Mouse (Mus musculus) right cerebral cortex, postnatal 4 days (tissue): ENCODE data around the gene Sbk2.
"Not testable (repeated sequence)": the region's sequence is repeated elsewhere in the genome, so short reads cannot be mapped to it uniquely, and the experiment has no call there.

ENCODE experiments used
- DNase-seq: peaks from one replicate; pipeline ENCODE4 v3.0.0-alpha.2; 2022

The Sbk2 gene

DNA sequence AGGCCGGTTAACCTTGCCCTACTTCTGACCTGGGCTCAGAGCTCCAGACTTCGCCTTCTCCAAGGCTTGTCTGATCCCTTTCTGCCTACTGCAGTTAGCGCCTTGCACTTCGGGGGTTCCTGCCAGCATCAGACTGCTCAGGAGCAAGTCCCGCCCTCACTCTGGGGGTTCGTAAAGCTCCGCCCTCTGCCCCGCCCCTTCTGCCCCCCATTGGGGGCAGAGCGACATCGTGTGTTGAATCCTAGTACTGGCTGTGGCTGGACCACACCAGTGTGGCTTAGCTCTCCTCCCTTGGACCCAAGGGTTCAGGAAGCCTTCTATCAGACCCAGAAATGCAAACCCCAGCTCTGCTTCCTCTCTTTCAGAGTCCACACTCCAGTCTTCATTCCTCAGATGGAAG lies at the start of gene Sbk2:
Gene Sbk2, minus strand, starts transcription at position 135 of the 400 bp plus-strand sequence.
- DNase-seq = peak; percentile 79

DNA sequence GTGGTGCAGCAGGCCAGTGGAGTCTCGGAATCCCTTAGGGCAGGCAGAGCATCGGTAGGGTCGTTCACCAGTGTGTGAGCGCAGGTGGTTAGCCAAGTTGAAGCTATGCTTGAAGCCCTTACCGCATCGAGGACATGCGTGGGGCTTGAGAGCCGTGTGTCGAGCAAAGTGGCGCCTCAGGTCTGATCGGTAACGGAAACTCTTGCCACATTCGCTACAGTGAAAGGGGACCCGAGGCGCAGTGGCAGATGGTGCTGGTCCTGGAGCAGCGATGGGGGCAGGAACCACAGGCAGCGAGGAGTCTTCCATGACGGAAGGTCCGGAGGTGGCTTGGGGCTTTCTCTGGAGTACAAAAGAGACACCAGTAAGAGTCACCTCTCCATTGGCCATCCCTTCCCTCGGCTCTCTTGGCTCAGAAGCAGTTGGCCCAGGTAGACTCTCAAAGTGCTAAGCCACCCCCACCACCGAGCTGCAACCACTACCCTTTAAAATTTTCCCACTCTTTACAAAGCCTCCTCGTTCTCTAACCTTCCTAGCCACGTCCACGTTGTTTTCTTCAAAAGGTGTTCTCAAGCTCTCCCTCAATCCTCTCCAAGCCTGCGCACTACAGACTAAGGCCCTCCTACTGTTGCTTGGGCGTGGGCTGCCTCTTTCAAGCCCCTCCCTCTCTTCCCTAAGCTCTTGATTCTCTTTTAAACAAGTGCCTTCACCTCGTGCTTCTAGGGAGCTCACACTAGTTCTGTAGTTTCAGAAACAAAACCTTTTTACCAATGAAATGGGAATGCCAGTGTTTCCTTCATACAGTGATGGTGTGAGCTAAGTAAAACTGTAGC lies 48.7 kb upstream of the Sbk2 start:
- no peak for DNase-seq

DNA sequence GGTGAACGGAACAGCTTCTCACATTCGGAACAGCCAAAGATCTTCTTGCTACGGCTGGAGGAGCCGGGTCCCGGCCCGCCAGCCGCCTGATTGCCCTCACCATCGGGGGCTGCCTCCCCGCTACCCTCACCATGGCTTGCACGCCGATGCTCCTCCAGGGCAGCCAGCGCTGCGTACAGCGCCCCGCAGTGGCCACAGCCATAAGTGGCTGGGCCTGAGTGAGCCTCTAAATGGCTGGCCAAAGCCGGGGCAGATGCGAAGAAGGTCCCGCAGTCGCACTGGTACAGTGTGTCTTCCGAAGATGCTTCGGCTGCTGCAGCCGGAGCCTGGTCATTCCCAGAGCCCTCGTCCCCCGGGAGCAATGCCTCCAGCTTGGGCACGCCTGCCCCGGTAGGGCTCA lies 44.0 kb upstream of the Sbk2 start:
- no peak for DNase-seq

DNA sequence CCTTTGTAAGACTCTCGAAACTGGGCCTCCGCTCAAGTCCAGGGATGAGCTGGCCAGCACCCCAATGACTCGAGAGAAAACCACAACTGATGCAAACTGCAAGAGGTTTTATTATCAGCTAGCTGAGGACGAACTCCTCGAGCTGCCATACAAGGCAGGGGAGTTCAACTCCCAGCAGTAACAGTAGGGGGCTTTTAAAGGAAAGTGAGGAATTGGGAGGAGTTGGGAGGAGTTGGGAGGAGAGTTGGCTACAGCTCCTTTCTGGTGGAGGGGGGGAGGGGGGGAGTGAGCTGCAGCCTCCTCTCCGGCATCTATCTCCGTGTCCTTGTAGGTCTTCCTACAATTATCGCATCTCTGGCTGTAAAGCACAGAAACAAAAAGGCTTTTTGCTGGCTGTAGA lies 38.7 kb upstream of the Sbk2 start:
- not testable (repeated sequence) for DNase-seq

DNA sequence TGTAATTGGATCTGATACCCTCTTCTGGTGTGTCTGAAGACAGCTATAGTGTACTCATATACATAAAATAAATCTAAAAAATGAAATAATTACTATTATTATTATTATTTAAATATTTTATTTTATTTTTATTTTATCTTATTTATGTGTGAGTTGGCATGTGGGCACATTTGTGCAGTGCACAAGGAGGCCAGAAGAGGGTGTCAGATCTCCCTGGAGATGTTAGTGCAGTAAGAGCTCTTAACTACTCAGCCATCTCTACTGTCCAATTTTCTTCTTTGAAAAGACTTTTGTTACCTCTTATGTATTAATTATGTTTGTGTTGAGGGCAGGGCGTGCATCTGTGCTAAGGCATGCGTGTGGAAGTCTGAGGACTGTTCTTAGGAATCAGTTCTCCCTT lies 35.7 kb upstream of the Sbk2 start:
- no peak for DNase-seq

DNA sequence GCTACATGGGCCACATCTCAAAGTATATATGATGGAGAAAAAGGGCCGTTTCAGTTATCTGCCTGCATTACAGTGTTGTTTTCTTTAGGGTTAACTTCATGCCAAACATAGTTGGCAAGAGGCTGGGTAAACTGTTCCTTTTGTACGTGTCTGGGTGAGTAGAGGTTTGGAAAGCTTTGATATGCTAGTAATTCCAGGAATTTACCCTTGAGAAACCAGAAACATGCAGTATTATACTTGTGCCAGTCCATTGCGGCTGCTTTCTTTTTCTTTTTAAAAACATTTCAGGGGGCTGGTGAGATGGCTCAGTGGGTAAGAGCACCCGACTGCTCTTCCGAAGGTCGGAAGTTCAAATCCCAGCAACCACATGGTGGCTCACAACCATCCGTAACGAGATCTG lies 32.7 kb upstream of the Sbk2 start:
- DNase-seq = no peak

DNA sequence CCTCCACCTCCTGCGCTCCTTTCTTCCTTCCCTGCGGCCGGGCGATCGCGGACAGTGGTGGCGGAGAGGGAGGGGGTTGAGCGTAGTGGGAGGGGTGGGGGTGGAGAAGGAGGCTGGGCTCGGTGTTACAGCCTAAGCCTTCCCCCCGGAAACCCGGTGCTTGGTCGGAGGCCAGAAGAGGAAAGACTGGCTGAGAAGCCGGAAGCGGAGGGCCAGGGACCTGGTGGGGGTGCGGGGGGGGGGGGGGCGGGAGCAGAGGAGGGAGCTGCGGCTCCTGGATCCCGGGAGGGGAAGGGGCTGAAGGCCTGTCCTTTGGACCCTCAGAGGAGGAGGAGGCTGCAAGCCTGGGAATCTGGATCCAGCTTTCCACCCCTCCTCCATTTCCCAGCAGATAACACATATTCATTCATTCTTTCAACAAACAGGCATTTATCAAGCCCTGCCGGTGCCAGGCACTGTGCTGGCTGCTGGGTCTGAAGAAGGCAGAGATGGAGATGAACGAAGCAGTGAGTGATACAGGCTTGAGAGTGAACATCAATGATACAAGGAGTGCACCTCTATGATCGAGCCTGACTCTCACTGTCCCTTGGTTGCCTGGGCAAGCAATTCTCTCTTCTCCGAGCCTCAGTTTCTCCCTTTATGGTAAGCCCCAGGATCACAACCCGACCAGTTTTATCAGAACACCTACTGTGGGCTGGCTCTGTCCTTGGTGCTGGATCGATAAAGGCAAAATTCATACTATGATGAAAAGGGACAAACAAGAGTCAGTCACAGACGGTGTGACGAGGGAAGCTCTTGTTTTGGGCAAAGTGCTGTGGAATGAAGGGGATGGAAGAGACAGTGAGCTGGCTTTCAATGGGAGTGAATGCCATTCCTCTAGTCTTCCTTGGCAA lies 32.0 kb upstream of the Sbk2 start, which contains the start of gene Zfp579:
Gene Zfp579, minus strand, starts transcription at position 156 of the 893 bp plus-strand sequence.
- peak; percentile 98 for DNase-seq

DNA sequence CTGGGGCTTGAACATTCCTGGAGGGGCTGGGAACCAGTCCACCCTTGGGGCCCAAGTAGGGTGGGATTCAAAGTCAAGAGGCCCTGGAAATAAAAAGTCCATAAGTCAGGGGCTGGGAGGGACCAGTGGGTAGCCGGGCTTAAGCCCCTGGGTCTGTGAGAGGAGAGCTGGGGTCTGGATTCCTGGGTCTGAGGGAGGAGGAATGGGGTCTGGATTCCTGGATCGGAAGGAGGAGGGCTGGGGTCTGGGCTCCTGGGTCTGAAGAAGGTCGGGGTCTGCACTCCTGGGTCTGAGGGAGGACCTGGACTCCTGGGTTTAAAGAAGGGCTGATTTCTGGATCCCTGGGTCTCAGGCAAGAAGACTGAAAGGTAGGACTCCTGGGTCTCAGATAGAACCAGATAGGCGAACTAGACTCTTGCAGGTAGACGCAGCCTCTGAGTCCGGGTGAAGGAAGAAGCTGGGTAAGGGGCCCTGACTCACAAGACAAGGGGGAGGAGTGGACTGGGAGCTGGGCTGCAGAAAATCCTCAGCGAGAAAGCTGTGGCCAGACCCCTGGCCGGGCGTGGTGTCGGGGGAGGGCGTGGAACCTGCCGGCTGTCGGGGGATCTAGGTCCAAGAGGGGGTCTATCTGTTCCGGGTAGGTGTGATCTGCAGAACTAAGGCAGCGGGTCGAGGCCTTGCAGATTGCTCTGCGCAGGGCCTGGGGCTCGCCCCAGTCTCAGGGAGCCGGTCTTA lies 31.2 kb upstream of the Sbk2 start:
- no peak for DNase-seq

DNA sequence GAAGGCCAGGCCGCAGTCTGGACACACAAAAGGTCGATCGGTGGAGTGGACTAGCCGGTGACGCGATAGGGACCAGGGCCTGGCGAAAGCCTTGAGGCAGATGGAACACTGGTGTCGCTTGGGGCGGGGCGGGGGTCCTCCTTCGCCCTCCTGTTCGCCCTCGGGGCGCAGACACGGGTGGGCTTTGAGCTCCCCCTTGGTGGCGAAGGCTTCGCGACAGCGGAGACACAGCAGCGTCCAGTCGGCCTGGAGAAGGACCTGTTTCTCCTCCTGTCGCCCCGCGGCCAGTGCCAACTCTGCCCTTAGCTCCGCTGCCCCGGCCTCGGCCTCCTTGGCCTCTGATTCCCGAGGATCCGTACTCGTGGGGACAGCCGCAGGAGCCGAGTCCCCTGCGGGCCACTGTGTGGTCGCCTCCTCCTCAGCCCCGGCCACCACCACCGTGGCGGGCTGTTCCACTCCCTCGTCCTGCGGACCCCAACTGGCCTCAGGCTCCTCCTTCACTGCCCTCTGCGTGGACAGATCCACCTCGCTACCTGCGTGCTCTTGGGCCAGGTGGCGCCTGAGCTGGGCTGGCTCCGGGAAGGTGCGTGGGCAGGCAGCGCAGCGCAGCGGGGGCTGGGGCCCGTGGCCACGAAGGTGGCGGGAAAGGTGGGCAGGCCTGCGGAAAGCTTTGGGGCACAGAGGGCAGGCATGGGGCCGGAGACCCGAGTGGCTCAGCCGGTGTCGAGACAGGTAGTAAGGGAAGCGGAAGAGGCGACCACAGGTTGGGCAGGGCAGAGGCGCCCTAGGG lies 30.0 kb upstream of the Sbk2 start:
- DNase-seq = no peak

DNA sequence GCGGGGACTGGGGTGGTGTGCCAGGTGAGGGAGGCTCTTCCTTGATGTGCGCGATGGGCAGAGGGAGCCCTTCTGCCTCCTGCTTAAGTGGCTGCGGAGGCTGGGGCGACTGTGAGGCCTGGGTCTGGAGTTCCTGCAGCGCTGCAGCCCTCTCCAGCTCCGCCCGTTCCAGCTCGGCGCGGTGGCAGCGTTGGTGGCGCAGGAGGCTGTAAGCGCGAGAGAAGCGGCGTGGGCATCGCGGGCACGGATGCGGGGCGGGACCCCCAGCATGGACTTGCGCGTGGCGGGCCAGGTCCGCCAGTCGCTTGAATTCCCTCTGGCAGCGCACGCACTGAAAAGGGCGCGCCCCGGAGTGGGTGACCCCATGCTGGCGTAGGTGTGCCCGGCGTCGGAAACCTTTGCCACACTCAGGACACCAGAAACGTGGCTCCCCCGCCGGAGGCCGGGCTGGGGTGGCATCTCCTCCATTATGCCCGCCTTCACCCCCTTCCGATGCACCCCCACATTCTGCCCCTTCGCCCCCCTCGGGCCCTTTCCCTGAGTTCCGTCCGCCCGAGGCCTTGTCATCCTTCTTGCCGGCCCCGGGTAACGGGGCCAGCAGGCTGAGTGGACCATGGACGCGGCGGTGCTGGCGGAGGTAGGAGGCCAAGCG lies 29.3 kb upstream of the Sbk2 start:
- DNase-seq = no peak

DNA sequence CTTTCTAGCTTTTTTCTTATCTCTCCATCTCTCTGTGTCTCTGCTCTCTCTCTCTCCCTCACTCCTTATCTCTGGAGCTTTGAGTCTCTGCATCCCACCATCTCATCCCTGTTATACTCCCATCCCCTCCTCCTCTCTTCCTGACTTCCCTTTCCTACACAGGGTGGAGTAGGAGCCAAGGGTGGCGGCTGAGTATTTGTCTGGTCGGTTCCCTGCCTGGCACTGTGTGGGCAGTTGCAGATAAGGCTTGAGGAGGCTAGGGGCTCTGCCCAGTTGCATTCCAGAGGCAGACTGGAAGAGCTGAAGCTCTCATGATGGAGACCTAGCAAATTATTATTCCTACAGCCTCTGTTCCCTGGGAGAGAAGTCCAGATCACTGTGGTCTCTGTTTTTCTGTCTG lies 24.0 kb upstream of the Sbk2 start:
- no peak for DNase-seq

DNA sequence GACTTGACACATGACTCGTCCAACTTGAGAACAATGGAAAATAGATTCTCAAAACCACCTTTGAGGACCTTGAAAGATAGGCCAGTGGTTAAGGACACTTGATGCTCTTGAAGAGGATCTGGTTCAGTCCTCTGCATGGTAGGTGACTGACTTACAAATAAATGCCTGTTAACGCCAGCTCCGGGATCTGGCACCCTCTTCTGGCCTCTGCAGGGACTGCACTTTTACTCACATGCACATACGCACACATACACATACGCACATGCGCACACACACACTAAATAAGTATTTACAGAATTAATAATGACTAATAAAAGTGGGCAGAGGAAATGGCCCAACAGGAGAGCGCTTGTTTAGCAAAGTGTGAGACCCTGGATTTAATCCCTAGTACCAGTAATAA lies 12.6 kb upstream of the Sbk2 start:
- no peak for DNase-seq

DNA sequence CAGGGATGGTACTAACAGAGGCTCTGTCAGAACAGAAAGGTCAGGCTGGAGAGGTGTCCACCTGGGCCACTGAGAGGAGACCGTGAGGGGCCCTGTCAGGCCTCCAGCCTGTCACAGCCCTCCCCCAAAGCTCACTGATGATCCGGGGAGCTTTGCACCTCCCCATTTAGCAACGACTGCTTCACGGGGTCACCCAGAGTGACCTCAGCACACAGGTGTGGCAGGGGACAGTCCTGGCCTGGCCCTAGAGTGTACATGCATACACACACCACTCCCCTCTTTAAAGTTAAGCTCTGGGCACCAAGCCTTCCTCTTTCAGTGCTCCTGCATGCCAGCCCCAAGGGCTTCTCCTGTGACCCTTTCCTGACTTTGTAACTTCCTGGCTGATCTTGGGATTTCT lies 11.2 kb upstream of the Sbk2 start:
- DNase-seq = no peak

DNA sequence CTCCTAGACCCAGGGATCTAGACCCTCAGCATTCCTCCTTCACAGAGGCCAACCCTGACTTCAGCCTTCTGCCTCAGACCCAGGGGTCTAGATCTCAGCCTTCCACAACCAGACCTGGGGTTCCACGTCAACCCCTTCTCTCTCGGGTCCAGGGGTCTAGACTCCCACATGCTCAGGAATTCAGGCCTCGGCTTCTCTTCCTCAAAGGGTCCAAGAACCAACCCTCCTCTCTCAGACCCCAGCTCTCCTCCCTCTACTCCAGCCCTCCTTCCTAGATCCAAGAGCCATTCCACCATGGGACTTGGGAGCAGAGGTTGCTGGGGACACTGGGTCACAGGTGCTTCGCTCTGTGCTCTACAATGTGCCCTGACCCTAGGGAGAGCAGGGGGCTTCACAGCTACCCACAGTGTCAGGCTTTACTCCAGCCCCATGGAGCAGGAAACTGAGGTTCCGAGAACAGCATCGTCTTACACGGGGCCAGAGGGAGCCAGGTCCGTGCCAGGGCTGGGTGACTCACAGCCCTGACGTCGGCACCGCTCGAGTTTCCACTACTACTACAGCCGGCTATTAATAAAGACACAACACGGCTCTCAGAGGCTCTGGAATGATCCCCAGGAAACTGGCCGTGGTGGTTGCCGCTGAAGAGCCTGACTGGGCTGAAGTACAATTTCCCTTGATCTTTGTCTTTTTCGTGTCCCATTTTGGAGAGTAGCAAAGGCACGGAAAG lies 8.3 kb upstream of the Sbk2 start:
- DNase-seq = no peak

DNA sequence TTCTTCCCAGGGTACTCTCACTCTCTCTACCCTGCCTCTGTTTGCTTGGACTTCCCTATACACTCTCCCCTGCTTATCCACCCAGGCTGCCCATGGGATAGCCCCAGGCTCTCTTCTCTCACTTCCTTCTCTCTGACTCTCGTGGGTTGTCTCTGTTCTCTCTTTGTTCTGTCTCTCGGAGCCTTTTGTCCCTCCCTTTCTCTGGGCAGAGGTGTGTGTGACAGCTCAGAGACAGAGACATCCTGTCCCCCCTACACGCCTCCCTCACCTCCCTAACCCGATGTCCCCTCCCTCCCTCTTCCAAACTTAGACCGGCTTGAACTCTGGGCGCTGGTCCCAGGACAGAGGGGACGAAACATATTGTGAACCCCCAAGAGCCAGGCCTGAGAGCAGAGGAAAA lies 7.5 kb upstream of the Sbk2 start:
- no peak for DNase-seq

DNA sequence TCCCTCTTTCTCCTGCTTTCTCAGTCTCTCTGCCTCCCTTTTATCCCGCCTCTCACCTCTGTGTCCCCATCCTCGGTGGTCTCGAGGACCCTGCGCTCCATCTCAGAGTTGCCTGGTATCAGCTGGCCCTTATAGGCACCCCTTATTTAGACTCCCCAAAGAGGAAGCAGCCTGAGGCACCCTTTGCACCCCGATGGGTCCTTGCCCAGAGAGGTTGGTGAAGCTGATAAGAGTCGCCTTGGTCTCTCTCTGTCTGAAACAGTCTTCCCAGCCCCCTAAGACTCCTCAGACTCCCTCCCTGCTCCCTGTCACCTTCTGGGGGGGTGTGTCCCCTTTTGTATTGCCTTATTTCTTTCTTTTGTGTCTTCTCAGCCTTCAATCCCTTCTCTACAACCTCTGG lies 6.9 kb upstream of the Sbk2 start, which contains the start of gene Sbk3:
Gene Sbk3, minus strand, starts transcription at position 101 of the 400 bp plus-strand sequence.
- DNase-seq = no peak

DNA sequence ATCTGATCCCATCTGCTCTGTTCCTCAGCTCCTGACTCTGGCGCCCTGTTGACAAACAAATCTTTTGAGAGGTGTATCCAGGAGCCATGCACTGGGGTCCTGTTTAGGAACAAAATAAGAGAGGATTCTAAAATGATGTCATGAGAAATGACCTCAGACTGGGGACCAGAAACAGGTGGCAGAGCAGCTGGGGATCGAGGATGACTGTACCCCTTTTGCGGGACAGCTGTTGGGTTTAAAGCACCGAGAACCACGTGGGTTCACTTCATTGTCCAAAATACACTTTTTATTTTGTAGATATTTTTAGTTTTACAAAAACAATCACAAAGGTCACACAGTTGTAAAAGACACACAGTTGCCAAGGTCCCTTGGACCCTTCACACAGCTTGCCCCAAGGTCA lies 782 bp upstream of the Sbk2 start:
- no peak for DNase-seq

DNA sequence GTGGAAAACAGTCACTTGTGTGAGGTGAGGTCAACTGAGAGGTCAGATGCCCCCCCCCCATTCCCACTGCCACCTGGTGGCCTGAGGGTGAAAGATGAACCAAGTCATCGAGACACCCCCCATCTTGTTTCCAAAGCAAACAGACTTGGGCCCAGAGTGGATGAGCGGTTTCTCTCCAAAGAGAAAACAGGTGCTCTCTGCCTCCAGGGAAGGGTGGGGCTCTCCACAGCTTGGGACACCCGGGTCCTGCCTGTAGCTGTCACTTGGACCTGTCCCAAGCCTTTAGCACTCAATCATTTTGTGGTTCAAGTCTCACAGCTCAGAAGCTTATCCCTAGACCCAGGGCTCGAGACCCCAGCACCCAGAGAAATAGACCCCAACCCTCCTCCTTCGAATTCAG lies 679 bp downstream of the Sbk2 start:
- DNase-seq = no peak

DNA sequence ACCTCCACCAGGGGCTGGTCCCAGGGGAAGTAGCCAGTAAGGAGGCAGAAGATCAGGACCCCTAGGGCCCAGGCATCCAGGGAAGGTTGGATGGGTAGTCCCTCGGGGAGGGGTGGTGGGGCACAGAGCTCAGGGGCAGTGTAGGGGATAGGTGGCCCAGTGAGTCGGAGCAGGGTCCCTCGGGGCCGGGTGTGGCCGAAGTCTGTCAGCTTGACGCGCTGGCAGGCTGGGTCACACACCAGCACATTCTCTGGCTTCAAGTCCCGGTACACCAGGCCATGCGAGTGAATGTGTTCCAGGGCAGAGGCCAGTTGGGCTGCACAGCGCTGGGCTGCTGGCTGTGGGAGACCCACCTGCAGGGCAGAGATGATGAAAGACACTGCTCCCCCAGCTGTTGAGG lies 6.8 kb downstream of the Sbk2 start:
- no peak for DNase-seq

DNA sequence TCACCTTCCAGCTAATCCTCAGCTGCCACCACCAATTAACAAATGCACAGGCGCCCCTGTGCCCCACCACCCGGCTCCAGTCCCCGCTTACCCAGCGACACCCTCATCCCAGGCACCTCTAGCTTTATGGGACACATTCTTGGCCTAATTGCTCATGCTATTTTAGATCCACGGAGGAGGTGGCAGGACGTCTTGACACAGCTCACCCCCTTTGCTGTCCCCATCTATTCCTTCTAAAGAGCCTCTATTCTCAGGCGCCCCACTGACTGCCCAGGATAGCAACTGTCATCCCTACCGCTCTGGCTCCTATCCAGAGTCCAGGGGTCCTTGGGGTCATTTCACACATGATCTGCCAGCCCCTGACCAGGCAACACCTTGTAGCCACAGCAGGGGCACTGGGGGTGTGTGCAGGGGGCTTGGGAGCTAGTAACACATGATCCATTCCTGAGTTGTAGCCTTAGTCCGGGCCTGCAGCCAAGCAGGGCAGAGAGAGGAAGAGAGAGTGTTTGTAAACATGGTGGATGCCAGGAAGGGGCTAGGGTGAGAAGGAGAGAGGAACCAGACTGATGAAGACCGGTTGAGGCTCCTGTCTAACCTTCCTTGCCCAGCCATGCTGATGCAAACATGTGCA lies 10.3 kb downstream of the Sbk2 start:
- DNase-seq = peak; percentile 21
